Mouse (Mus musculus) c-Kit-positive CD71-positive TER-119-negative erythroid progenitor cells, embryonic 14.5 days (primary cell): ENCODE measurements around the gene Itga6.

Experiments used
- DNase-seq: peaks from one replicate; pipeline ENCODE4 v3.0.0-alpha.2; 2013; ENCODE audit warnings: low read depth

The Itga6 gene

GRCm38 (mm10) chr2:71805120-71805519 is 59.7 kb downstream of the Itga6 start:
- no peak for DNase-seq

GRCm38 (mm10) chr2:71805611-71806567 is 60.5 kb downstream of the Itga6 start:
- no peak for DNase-seq

- DNase-seq, result no peak
These were observed 64.0 kb downstream of the Itga6 start for GRCm38 (mm10) chr2:71809289-71809860.

GRCm38 (mm10) chr2:71810010-71810409 is 64.6 kb downstream of the Itga6 start:
- DNase-seq, result no peak

- DNase-seq, result no peak
These were observed 65.5 kb downstream of the Itga6 start for GRCm38 (mm10) chr2:71810906-71811305.

GRCm38 (mm10) chr2:71812221-71813021 is 67.0 kb downstream of the Itga6 start:
- peak; percentile 64 for DNase-seq

GRCm38 (mm10) chr2:71813022-71813358 is 67.6 kb downstream of the Itga6 start:
- DNase-seq, result no peak

- DNase-seq, result no peak
These were observed 68.0 kb downstream of the Itga6 start for GRCm38 (mm10) chr2:71813371-71813770.

GRCm38 (mm10) chr2:71814016-71814415 is 68.6 kb downstream of the Itga6 start:
- DNase-seq, result no peak

GRCm38 (mm10) chr2:71815279-71815678 is 69.9 kb downstream of the Itga6 start:
- no peak for DNase-seq

- no peak for DNase-seq
These were observed 71.1 kb downstream of the Itga6 start for GRCm38 (mm10) chr2:71816391-71817041.

GRCm38 (mm10) chr2:71824146-71824545 is 78.7 kb downstream of the Itga6 start:
- DNase-seq, result no peak

GRCm38 (mm10) chr2:71827711-71828110 is 82.3 kb downstream of the Itga6 start:
- DNase-seq, result no peak

- DNase-seq, result no peak
These were observed 83.5 kb downstream of the Itga6 start for GRCm38 (mm10) chr2:71828928-71829327.

- DNase-seq, result no peak
These were observed 88.2 kb downstream of the Itga6 start for GRCm38 (mm10) chr2:71833626-71834025.

- no peak for DNase-seq
These were observed 89.0 kb downstream of the Itga6 start for GRCm38 (mm10) chr2:71834371-71834770.

- DNase-seq, result no peak
These were observed 90.1 kb downstream of the Itga6 start for GRCm38 (mm10) chr2:71835556-71835955.

GRCm38 (mm10) chr2:71836232-71836631 is 90.8 kb downstream of the Itga6 start:
- no peak for DNase-seq

- DNase-seq, result no peak
These were observed 91.8 kb downstream of the Itga6 start for GRCm38 (mm10) chr2:71837261-71837660.

- peak; percentile 45 for DNase-seq
These were observed 92.4 kb downstream of the Itga6 start for GRCm38 (mm10) chr2:71837791-71838190.

GRCm38 (mm10) chr2:71843316-71843715 is 97.9 kb downstream of the Itga6 start:
- no peak for DNase-seq

- no peak for DNase-seq
These were observed 99.5 kb downstream of the Itga6 start for GRCm38 (mm10) chr2:71844906-71845305.
